Mouse (Mus musculus): Measurements from ENCODE around the gene Znrf1. TPM values are rescaled to one million over a fixed set of nuclear protein-coding genes. Genes with fewer than 3 reads are reported as not detected.

The Znrf1 gene
- polyA plus RNA-seq, 1 experiment from 2014 or later: 64.1 TPM

DNA sequence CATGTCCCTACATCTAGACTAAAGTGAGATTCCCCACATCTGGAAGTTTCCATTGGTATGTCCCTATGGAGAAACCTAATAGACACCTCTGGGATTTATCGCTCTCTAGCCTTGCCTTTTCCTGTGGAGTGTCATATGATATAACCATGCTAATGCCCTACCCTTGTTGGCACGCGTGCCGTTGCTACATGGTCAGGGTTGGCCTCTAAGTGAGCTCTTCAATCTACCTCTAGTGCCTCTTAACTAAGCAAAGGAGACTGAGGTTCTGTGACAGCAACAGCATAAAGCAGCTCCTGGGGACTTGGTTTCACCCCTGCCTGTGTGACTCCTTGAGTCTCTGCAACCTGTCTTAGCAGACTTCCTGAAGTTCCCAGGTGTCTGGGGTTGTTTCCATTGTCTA, 82.4 kb downstream of the Znrf1 start:
- DNase-seq (ENCODE audit: low spot score) (no peak), ATAC-seq (replicated peaks; ENCODE audit: low FRiP score) (no peak)
- Histone ChIP-seq H3K9ac (ENCODE audit: low read length) (no peak overlapping the region), H3K36me3 (ENCODE audit: control insufficient read depth, insufficient read depth, low read length) (no peaks in the 10 kb centered on the region; the same call in 1 of the 2 replicates), H3K4me3 (ENCODE audit: low read depth, low read length) (no peak overlapping the region), H3K9me3 (ENCODE audit: control insufficient read depth, low read length) (no peaks in the 10 kb centered on the region), H3K27ac (ENCODE audit: low read depth, low read length) (no peak overlapping the region), H3K4me1 (replicated peaks; ENCODE audit: control insufficient read depth, insufficient read depth, low read length) (no peaks in the 10 kb centered on the region), H3K4me2 (ENCODE audit: low read depth, low read length, severe bottlenecking) (no peak overlapping the region), H3K27me3 (ENCODE audit: control insufficient read depth, insufficient read depth, low read length) (no peaks in the 10 kb centered on the region)
- 95% methylated on average over 4 of the region's 4 CpGs for WGBS

GRCm38 (mm10) chr8:111619936-111620335, 84.0 kb downstream of the Znrf1 start:
- Histone ChIP-seq H3K4me1 (replicated peaks; ENCODE audit: control insufficient read depth, insufficient read depth, low read length) (no peaks in the 10 kb centered on the region), H3K4me3 (ENCODE audit: low read depth, low read length) (no peak overlapping the region), H3K27ac (ENCODE audit: low read depth, low read length) (no peak overlapping the region), H3K36me3 (ENCODE audit: control insufficient read depth, insufficient read depth, low read length) (no peaks in the 10 kb centered on the region; the same call in 1 of the 2 replicates), H3K9ac (ENCODE audit: low read length) (no peak overlapping the region), H3K4me2 (ENCODE audit: low read depth, low read length, severe bottlenecking) (no peak overlapping the region), H3K27me3 (ENCODE audit: control insufficient read depth, insufficient read depth, low read length) (no peaks in the 10 kb centered on the region), H3K9me3 (ENCODE audit: control insufficient read depth, low read length) (no peaks in the 10 kb centered on the region)
- ATAC-seq (replicated peaks; ENCODE audit: low FRiP score) (no peak), DNase-seq (ENCODE audit: low spot score) (no peak)
- WGBS: 90% methylated on average over 1 of the region's 1 CpGs

DNA sequence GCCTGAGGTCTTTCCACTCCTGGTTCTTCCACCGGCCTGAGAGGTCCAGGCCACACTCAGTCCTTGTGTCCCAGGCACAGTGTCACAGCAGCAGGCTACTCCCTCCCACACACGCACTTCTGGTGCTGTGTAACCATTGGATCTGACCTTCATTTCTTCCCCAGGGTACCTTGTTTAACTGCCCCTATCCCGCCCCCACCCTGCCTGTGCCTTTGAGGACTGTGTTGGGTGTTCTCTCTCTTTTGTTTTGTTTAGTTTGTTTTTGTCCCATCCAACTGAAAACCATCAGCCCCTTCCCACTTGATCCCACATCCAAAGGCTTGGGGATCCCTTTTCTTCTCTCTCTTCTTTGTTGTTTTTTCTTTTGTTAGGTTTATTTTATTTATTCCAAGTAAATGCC, 86.2 kb downstream of the Znrf1 start:
- ATAC-seq (replicated peaks; ENCODE audit: low FRiP score): no peak
- no peak overlapping the region for H3K4me2 ChIP-seq (ENCODE audit: low read depth, low read length, severe bottlenecking)
- no peaks in the 10 kb centered on the region; the same call in 1 of the 2 replicates for H3K36me3 ChIP-seq (ENCODE audit: control insufficient read depth, insufficient read depth, low read length)
- no peak for DNase-seq (ENCODE audit: low spot score)
- H3K4me1 ChIP-seq (replicated peaks; ENCODE audit: control insufficient read depth, insufficient read depth, low read length): no peaks in the 10 kb centered on the region
- H3K9ac ChIP-seq (ENCODE audit: low read length): no peak overlapping the region
- no peak overlapping the region for H3K4me3 ChIP-seq (ENCODE audit: low read depth, low read length)
- WGBS: 77% methylated on average over 3 of the region's 3 CpGs
- no peak overlapping the region for H3K27ac ChIP-seq (ENCODE audit: low read depth, low read length)
- H3K27me3 ChIP-seq (ENCODE audit: control insufficient read depth, insufficient read depth, low read length): no peaks in the 10 kb centered on the region
- H3K9me3 ChIP-seq (ENCODE audit: control insufficient read depth, low read length): no peaks in the 10 kb centered on the region

- Histone ChIP-seq H3K9ac (ENCODE audit: low read length) (no peak overlapping the region), H3K27me3 (ENCODE audit: control insufficient read depth, insufficient read depth, low read length) (no peaks in the 10 kb centered on the region), H3K4me3 (ENCODE audit: low read depth, low read length) (no peak overlapping the region), H3K27ac (ENCODE audit: low read depth, low read length) (no peak overlapping the region), H3K4me2 (ENCODE audit: low read depth, low read length, severe bottlenecking) (no peak overlapping the region), H3K9me3 (ENCODE audit: control insufficient read depth, low read length) (no peaks in the 10 kb centered on the region), H3K4me1 (replicated peaks; ENCODE audit: control insufficient read depth, insufficient read depth, low read length) (no peaks in the 10 kb centered on the region), H3K36me3 (ENCODE audit: control insufficient read depth, insufficient read depth, low read length) (no peaks in the 10 kb centered on the region; the same call in 1 of the 2 replicates)
- 88% methylated on average over 10 of the region's 10 CpGs for WGBS
- DNase-seq (ENCODE audit: low spot score) (peak; percentile 45), ATAC-seq (replicated peaks; ENCODE audit: low FRiP score) (no peak)
Observed at GRCm38 (mm10) chr8:111622553-111622952, 86.7 kb downstream of the Znrf1 start.

GRCm38 (mm10) chr8:111624081-111624852, 88.4 kb downstream of the Znrf1 start:
- Histone ChIP-seq H3K27me3 (ENCODE audit: control insufficient read depth, insufficient read depth, low read length) (no peaks in the 10 kb centered on the region), H3K4me1 (replicated peaks; ENCODE audit: control insufficient read depth, insufficient read depth, low read length) (no peaks in the 10 kb centered on the region), H3K36me3 (ENCODE audit: control insufficient read depth, insufficient read depth, low read length) (no peaks in the 10 kb centered on the region; the same call in 1 of the 2 replicates), H3K9me3 (ENCODE audit: control insufficient read depth, low read length) (no peaks in the 10 kb centered on the region), H3K9ac (ENCODE audit: low read length) (no peak overlapping the region), H3K4me2 (ENCODE audit: low read depth, low read length, severe bottlenecking) (no peak overlapping the region), H3K27ac (ENCODE audit: low read depth, low read length) (no peak overlapping the region), H3K4me3 (ENCODE audit: low read depth, low read length) (no peak overlapping the region)
- ATAC-seq (replicated peaks; ENCODE audit: low FRiP score) (no peak), DNase-seq (ENCODE audit: low spot score) (peak; percentile 47)
- 89% methylated on average over 12 of the region's 12 CpGs for WGBS

DNA sequence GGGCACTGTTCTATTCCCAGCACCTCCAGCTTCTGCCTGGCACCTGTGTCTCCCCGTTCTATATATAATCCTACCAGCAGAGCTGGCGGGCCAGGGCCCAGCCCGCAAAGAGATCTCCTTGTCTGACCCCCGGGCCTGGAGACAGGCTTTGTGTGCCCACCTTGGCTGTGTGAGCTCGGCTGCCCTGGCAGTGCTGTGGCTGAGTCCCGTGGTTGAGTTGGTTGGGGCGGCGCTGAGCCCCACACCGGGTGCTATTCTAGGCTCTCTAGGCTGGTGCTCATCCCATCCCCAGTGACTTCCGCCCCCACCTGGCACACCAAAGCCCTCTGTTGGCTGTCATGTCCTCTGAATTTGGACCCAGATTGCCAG, 88.9 kb downstream of the Znrf1 start:
- Histone ChIP-seq H3K27ac (ENCODE audit: low read depth, low read length) (no peak overlapping the region), H3K4me1 (replicated peaks; ENCODE audit: control insufficient read depth, insufficient read depth, low read length) (no peaks in the 10 kb centered on the region), H3K9ac (ENCODE audit: low read length) (no peak overlapping the region), H3K36me3 (ENCODE audit: control insufficient read depth, insufficient read depth, low read length) (no peaks in the 10 kb centered on the region; the same call in 1 of the 2 replicates), H3K9me3 (ENCODE audit: control insufficient read depth, low read length) (no peaks in the 10 kb centered on the region), H3K4me2 (ENCODE audit: low read depth, low read length, severe bottlenecking) (no peak overlapping the region), H3K4me3 (ENCODE audit: low read depth, low read length) (no peak overlapping the region), H3K27me3 (ENCODE audit: control insufficient read depth, insufficient read depth, low read length) (no peaks in the 10 kb centered on the region)
- 91% methylated on average over 10 of the region's 10 CpGs for WGBS
- no peak for ATAC-seq (replicated peaks; ENCODE audit: low FRiP score)
- no peak for DNase-seq (ENCODE audit: low spot score)

DNA sequence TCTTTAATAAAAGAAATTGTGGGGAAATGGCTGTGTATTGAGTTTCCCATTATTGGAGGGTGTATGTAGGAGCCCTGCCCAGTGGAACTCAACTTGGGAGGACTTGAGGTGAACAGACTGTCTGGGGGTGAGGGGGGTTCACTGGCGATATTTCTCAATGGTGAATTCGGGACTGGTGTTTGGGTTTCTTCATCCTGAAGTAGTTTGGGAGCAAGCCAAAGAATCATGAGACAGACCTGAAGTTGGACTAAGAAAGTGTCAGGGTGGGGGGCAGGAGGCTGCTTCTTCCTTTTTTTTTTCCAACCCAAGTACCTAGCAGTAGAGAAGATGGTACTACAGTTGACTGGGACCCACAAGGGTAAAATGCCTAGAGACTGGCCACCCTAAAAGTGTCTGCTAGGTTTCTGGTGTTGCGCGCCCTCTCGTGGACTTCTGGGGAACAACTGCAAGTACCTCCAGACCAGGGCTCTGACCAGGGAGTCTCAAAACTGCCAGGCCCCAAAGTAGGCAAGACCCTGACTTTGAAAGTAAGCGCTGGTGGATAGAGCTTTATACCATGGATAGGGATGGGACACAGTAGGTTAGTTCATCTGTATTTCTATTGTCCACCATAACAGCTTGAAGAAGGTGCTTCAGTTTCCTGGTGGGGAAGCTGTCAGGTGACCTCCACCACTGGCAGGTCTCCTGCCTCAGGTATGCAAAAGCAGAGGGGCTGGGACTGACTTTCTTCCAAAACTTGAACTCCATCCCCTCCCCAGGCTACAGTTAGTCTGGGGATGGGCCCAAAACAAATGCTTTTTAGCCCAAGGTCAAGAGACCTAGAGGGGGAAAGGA, 90.0 kb downstream of the Znrf1 start:
- WGBS: 35% methylated on average over 6 of the region's 6 CpGs
- Histone ChIP-seq H3K9me3 (ENCODE audit: control insufficient read depth, low read length) (no peaks in the 10 kb centered on the region), H3K27me3 (ENCODE audit: control insufficient read depth, insufficient read depth, low read length) (no peaks in the 10 kb centered on the region), H3K36me3 (ENCODE audit: control insufficient read depth, insufficient read depth, low read length) (no peaks in the 10 kb centered on the region; the same call in 1 of the 2 replicates), H3K4me1 (replicated peaks; ENCODE audit: control insufficient read depth, insufficient read depth, low read length) (no peaks in the 10 kb centered on the region), H3K4me3 (ENCODE audit: low read depth, low read length) (no peak overlapping the region), H3K27ac (ENCODE audit: low read depth, low read length) (no peak overlapping the region), H3K9ac (ENCODE audit: low read length) (no peak overlapping the region), H3K4me2 (ENCODE audit: low read depth, low read length, severe bottlenecking) (no peak overlapping the region)
- peak; percentile 87 for DNase-seq (ENCODE audit: low spot score)
- peak; percentile 42 for ATAC-seq (replicated peaks; ENCODE audit: low FRiP score)

DNA sequence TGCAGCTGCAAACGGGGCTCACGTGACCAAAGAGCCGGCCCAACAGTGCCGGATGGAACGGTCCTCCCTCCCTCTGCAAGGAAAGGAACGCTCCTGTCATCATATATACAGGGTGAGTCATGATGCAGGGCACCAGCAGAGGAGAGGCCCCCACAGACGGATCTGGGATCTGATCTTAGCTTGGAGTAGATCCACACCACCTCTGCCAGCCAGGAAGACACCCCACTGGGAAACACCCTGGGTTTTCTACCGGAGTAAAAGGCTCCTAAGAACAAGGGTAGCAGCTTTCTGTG, 90.6 kb downstream of the Znrf1 start:
- ATAC-seq (replicated peaks; ENCODE audit: low FRiP score) (no peak), DNase-seq (ENCODE audit: low spot score) (no peak)
- H3K4me3 ChIP-seq (ENCODE audit: low read depth, low read length): no peak overlapping the region
- no peaks in the 10 kb centered on the region for H3K9me3 ChIP-seq (ENCODE audit: control insufficient read depth, low read length)
- H3K27ac ChIP-seq (ENCODE audit: low read depth, low read length): no peak overlapping the region
- H3K9ac ChIP-seq (ENCODE audit: low read length): no peak overlapping the region
- WGBS: 78% methylated on average over 8 of the region's 8 CpGs
- H3K36me3 ChIP-seq (ENCODE audit: control insufficient read depth, insufficient read depth, low read length): no peaks in the 10 kb centered on the region; the same call in 1 of the 2 replicates
- H3K4me1 ChIP-seq (replicated peaks; ENCODE audit: control insufficient read depth, insufficient read depth, low read length): no peaks in the 10 kb centered on the region
- H3K27me3 ChIP-seq (ENCODE audit: control insufficient read depth, insufficient read depth, low read length): no peaks in the 10 kb centered on the region
- no peak overlapping the region for H3K4me2 ChIP-seq (ENCODE audit: low read depth, low read length, severe bottlenecking)
